Mouse (Mus musculus): Measurements from ENCODE around the gene Phactr3.
"Not testable (repeated sequence)": the region's sequence is repeated elsewhere in the genome, so short reads cannot be mapped to it uniquely, and the experiment has no call there.

DNA sequence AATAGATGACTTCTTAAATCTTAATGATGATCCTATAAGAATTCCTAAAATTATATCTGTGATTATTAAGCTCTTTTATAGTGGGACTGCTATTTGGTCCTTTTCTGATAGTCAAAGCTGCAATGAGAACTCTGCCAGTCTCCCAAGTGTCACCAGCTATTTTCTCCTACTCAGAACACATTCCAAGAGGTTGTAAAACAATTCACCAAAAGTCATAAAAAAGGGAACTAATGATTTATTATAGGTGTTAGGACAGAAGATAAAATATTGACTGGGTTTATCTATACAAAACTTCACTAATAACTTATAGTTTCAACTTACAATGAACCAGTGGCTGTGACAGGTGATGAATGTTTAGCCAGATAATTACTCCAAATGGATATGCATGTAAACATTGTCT is 223.3 kb downstream of the Phactr3 start:
- not testable (repeated sequence) for TF ChIP-seq TBP (IDR thresholded peaks at IDR 0.05; ENCODE audit: low read depth, low read length); CTCF (IDR thresholded peaks at IDR 0.05 in 2 of 3, conservative IDR thresholded peaks at IDR 0.05 in 1 of 3; ENCODE audit: control insufficient read depth in 1 of 3, insufficient read depth in 1 of 3, low read depth in 2 of 3, low read length in 3 of 3, poor library complexity in 1 of 3, severe bottlenecking in 1 of 3)

Measured in MEL (cell line).